Mouse (Mus musculus) embryo, embryonic 11.5 days (tissue): ENCODE data around the gene Olfr724.
"Not testable (repeated sequence)": the region's sequence is repeated elsewhere in the genome, so short reads cannot be mapped to it uniquely, and the experiment has no call there.

Source experiments
- DNase-seq: peaks from one replicate; pipeline ENCODE4 v3.0.0-alpha.2; 2012; ENCODE audit warnings: low read depth, low spot score

The Olfr724 gene

DNA sequence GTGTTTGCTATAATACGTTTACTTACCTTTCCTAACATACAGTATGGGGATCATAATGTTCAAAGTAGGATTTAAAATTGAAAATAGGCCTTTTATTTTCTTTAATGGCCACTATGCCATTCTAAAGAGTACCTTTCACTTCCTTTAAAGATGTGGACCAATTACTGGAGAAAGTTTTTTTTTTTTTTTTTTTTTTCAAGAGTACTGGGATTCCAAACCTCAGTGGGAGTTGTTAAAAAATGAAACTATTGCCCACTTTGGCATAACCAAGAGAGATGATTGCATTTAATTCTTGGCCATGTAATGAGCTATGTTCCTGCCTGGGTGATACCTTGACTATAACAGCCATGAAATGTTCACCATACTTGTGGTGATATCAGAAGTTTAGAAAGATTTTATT lies at the start of gene Olfr724:
Olfr724 (minus strand) TSS at position 101 of the 400 bp plus-strand sequence.
- not testable (repeated sequence) for DNase-seq

DNA sequence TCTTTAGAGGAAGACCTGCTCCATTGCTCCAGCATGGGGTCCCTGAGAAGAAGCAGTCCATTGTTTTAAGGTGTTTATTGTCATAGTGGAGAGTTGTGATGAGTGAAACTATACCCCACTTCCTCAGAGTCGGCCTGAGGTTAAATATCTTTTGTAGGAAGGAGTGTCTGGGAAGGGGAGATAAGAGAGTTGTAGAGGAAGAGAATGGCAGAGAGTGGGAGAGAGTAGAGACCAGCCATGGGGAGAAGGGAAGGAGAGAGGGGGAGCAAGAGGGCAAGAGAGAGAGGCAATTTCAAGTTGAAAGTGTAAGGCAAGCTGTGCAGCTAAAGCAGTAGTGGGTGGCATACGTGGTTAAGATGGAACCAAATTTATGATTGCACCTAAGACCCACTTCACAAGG lies 7.2 kb downstream of the Olfr724 start:
- no peak for DNase-seq

DNA sequence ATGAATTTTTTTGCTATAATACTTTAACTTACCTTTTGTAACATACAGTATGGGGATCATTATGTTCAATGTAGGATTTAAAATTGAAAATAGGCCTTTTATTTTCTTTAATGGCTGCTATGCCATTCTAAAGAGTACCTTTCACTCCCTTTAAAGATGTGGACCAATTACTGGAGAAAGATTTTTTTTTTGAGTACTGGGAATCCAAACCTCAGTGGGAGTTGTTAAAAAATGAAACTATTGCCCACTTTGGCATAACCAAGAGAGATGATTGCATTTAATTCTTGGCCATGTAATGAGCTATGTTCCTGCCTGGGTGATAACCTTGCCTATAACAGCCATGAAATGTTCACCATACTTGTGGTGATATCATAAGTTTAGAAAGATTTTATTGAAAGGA lies 31.4 kb downstream of the Olfr724 start, which contains the start of gene Olfr723:
Olfr723 (minus strand) TSS at position 101 of the 400 bp plus-strand sequence.
- not testable (repeated sequence) for DNase-seq
